Mouse (Mus musculus) liver, embryonic 16.5 days (tissue): ENCODE measurements around the gene Gm17018. TPM values are rescaled to one million over a fixed set of nuclear protein-coding genes. Genes with fewer than 3 reads are reported as not detected.

Experiments used
- ATAC-seq: fragments of 200-750 bp; cut with Nextera tagmentation; 2 replicates; pipeline ENCODE4 v1.8.0; 2017; ENCODE audit warnings: low read depth, mild to moderate bottlenecking, moderate number of reproducible peaks, moderate library complexity
- H3K27ac ChIP-seq: fragments of 300-500 bp; sonication (generic); 2 replicates; pipeline ENCODE4 v1.5.1; 2014; ENCODE audit warnings: mild to moderate bottlenecking, low read length
- H3K27me3 ChIP-seq: fragments of 300-500 bp; sonication (generic); 2 replicates; pipeline ENCODE4 v1.6.1; 2014; ENCODE audit warnings: low read depth, low read length, mixed read lengths; ENCODE audit not compliant: control insufficient read depth, insufficient read depth
- H3K36me3 ChIP-seq: fragments of 300-500 bp; sonication (generic); 2 replicates; pipeline ENCODE4 v1.6.1; 2014; ENCODE audit warnings: mild to moderate bottlenecking; ENCODE audit not compliant: control insufficient read depth, insufficient read depth
- H3K4me1 ChIP-seq: fragments of 300-500 bp; sonication (generic); 2 replicates; pipeline ENCODE4 v1.6.1; 2014; ENCODE audit warnings: low read depth, low read length, mixed read lengths; ENCODE audit not compliant: control insufficient read depth
- H3K4me2 ChIP-seq: fragments of 300-500 bp; sonication (generic); 2 replicates; pipeline ENCODE4 v1.6.1; 2014; ENCODE audit warnings: low read depth, low read length, mixed read lengths
- H3K4me3 ChIP-seq: fragments of 300-500 bp; sonication (generic); 2 replicates; pipeline ENCODE4 v1.5.1; 2014; ENCODE audit warnings: low read depth, mild to moderate bottlenecking, low read length
- H3K9ac ChIP-seq: fragments of 300-500 bp; sonication (generic); 2 replicates; pipeline ENCODE4 v1.6.1; 2014; ENCODE audit warnings: low read depth, low read length
- H3K9me3 ChIP-seq: fragments of 300-500 bp; sonication (generic); replicated peaks from 2 replicates; pipeline ENCODE4 v1.6.1; 2016; ENCODE audit warnings: low read length; ENCODE audit not compliant: control insufficient read depth
- WGBS: fragments of 180-500 bp; shearing (Covaris S2); extraction: QIAGEN DNeasy Blood & Tissue Kit; methylation state at CpG from one replicate; pipeline ENCODE4 v1.1.7; 2014; ENCODE audit not compliant: insufficient replicate concordance; 5-methylcytosine and 5-hydroxymethylcytosine counted together
- polyA plus RNA-seq: library from polyadenylated mRNA; unstranded; fragments of >200 nt; fragmentation: Nextera tagmentation; extraction: Ambion mirVana; gene quantifications from 2 replicates; pipeline ENCODE4 v1.2.1, GENCODE M21; 2015

Gene Gm17018
- polyA plus RNA-seq, 1 experiment from 2014 or later = 10.2 TPM

DNA sequence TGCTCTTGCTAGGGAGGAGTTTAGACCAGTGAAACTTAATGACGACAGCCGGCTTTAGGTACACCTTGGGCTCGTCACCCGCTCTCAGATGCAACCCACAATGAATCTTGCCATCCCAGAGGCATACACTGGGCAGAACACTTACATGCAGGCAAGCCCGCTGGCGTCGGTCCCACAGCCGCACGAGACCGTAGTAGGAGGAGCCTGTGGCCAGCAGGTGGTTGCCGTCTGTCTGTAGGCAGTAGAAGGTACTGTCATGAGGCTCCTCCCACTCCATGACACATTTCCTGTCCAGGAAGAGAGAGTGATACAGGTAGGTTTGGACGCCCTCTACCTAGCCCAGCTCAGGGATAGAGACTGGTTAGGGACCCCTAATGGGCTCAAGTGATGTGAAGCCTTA lies 18.6 kb downstream of the Gm17018 start:
- Histone ChIP-seq H3K27ac (no peak overlapping the region), H3K4me3 (no peak overlapping the region), H3K9me3 (no peaks in the 10 kb centered on the region), H3K4me2 (no peak overlapping the region), H3K9ac (no peak overlapping the region), H3K36me3 (no peaks in the 10 kb centered on the region), H3K4me1 (peaks cover 25% of the 10 kb centered on the region), H3K27me3 (no peaks in the 10 kb centered on the region)
- 78% methylated on average over 12 of the region's 12 CpGs for WGBS
- ATAC-seq = no peak

DNA sequence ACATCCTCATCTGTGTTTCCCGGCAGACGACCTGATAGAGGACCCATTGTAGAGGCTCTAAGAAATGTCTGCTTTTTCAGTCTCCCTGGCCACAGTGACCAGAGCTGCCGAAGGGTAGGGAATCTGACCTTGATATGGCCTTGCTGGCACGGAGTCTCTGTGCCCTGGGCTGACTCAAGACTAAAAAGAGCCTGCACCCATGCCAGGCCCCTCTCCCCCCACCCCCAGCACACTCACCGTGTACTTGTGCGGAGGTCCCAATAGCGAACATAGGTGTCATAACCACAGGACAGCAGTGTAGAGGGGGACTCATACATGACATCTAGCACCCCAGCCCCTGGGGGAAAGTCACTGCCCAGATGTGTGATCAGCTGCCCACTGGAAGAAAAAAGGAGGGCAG lies 19.0 kb downstream of the Gm17018 start:
- Histone ChIP-seq H3K4me1 (peaks cover 22% of the 10 kb centered on the region), H3K4me3 (no peak overlapping the region), H3K27me3 (no peaks in the 10 kb centered on the region), H3K36me3 (no peaks in the 10 kb centered on the region), H3K9me3 (no peaks in the 10 kb centered on the region), H3K27ac (no peak overlapping the region), H3K9ac (no peak overlapping the region), H3K4me2 (no peak overlapping the region)
- no peak for ATAC-seq
- 86% methylated on average over 7 of the region's 7 CpGs for WGBS

DNA sequence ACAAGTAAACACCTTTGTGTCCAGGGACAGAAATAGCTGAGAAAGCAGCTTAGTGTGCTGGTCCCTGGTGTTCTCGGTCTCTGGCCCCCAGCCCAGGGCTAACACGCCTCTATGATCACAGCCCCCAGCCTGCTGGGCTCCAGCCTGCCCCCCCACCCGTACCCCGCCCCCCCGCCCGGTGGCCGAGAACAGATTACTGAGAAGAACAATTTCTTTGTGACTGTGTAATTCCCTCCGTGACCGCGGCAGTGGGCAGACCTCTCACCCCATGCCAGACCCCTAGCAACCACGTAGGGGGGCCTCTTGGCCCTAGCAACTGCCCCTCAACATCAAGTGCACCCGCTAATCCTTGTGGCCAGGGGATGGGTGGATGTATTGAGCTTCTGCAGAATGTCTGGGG lies 19.8 kb downstream of the Gm17018 start:
- no peak overlapping the region for H3K9ac ChIP-seq
- H3K4me3 ChIP-seq = no peak overlapping the region
- H3K4me2 ChIP-seq = no peak overlapping the region
- H3K27me3 ChIP-seq = no peaks in the 10 kb centered on the region
- peaks cover 14% of the 10 kb centered on the region for H3K4me1 ChIP-seq
- ATAC-seq = no peak
- no peaks in the 10 kb centered on the region for H3K36me3 ChIP-seq
- WGBS = 83% methylated on average over 12 of the region's 12 CpGs
- H3K9me3 ChIP-seq = no peaks in the 10 kb centered on the region
- H3K27ac ChIP-seq = no peak overlapping the region

DNA sequence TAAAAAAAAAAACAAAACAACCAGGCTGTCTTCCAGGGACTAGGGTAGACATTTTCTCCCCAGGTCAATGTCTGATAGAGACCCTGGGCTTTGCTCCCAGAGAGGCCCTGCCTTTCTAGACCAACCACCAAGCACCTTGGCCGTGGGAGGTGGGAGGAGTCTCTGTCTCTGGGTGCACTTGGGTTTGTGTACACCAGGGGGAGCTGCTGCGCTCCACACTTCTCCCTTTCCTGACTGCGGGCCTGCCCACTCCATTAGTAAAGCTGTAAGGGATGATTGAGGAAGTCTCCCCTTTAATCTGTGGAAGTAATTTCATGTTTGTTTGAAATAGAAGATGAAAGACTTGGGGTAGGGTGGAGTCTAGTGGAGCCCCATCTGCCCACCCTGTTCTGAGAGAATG lies 20.8 kb downstream of the Gm17018 start:
- Histone ChIP-seq H3K36me3 (no peaks in the 10 kb centered on the region), H3K9me3 (no peaks in the 10 kb centered on the region), H3K27me3 (no peaks in the 10 kb centered on the region), H3K4me3 (no peak overlapping the region), H3K4me1 (peaks cover 5% of the 10 kb centered on the region), H3K4me2 (no peak overlapping the region), H3K27ac (no peak overlapping the region), H3K9ac (no peak overlapping the region)
- ATAC-seq = no peak
- WGBS = 33% methylated on average over 3 of the region's 3 CpGs

DNA sequence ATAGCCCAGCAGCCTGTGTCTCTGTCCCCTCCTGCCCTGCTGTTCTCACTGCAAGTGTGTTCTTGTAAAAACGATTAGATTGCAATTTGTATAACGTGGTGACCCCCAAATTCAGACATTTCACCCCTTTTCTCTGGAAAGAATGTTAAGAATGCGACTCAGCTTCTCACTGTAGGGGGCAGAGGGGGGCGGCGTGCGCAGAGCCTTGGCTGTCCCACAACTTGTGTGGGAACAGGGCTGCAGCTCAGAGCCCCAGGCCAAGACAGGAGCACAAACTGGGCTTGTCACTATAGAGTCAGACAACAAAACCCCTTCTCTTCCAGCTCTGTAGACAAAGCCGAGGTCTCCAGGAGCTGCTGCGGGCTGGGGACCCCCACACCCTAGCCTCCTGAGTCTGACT lies 21.7 kb downstream of the Gm17018 start:
- H3K27ac ChIP-seq = no peak overlapping the region
- no peak overlapping the region for H3K9ac ChIP-seq
- no peaks in the 10 kb centered on the region for H3K9me3 ChIP-seq
- peaks cover 3% of the 10 kb centered on the region for H3K4me1 ChIP-seq
- H3K4me2 ChIP-seq = no peak overlapping the region
- no peak for ATAC-seq
- no peaks in the 10 kb centered on the region for H3K36me3 ChIP-seq
- H3K4me3 ChIP-seq = no peak overlapping the region
- 72% methylated on average over 8 of the region's 8 CpGs for WGBS
- no peaks in the 10 kb centered on the region for H3K27me3 ChIP-seq

DNA sequence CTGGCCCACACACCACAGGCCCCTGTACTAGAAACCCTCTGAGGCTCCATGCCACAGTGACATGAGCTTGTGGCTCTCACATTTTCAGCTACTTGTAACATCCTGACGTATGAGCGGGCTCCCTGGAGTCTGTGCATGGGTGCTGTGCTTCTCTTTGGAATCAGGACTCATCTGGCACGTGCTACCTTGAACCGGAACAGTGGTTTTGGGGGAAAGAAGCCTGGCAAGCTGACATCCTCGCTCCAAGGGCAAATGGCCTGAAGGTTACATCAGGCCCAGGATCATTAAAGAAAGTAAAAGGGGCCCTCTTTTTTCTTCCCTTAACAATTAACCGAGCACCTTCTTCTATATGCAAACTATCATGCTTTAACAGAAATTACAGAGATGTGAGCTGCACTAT lies 22.7 kb downstream of the Gm17018 start:
- ATAC-seq = no peak
- H3K9me3 ChIP-seq = no peaks in the 10 kb centered on the region
- H3K9ac ChIP-seq = no peak overlapping the region
- H3K36me3 ChIP-seq = no peaks in the 10 kb centered on the region
- H3K4me2 ChIP-seq = no peak overlapping the region
- no peaks in the 10 kb centered on the region for H3K4me1 ChIP-seq
- no peaks in the 10 kb centered on the region for H3K27me3 ChIP-seq
- WGBS = 86% methylated on average over 6 of the region's 6 CpGs
- no peak overlapping the region for H3K4me3 ChIP-seq
- H3K27ac ChIP-seq = no peak overlapping the region

DNA sequence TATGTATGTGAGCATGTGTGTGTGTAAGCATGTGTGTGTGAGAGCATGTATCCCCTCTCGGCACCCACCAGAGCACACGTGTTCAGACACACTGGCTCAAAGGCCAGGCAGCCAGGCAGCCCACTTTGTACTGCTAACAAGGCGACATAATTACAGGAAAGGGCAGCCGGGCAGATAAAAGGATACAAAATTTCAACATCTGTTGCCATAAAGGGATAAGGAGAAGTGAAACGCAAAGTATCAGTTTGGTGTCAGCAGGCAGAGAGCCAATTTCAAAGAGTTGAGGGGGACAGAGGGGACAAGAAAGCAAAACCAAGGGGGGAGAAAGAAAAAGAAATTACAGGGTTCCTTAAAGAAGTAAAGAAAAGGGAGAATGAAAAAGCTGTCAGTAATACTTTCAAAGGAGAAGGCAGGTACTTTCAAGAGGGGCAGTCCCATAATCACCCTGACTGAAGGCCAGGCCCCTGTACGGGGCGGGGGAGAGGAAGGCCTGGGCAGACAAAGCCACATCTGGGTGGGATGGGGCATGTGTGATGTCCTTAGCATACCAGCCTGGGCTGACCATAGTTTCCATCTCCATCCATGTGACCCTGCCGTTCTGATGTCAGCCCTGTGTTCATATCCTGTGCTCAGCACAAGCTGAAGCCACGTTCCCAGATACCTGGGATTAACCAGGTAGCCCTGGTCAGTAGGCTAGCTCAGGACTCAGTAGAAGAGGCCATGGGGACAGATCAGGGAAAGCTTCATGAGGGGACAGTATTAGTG lies 24.6 kb downstream of the Gm17018 start:
- no peak overlapping the region for H3K27ac ChIP-seq
- no peak for ATAC-seq
- no peaks in the 10 kb centered on the region for H3K4me1 ChIP-seq
- H3K9me3 ChIP-seq = no peaks in the 10 kb centered on the region
- 62% methylated on average over 9 of the region's 9 CpGs for WGBS
- no peaks in the 10 kb centered on the region for H3K36me3 ChIP-seq
- H3K27me3 ChIP-seq = no peaks in the 10 kb centered on the region
- H3K9ac ChIP-seq = no peak overlapping the region
- H3K4me3 ChIP-seq = no peak overlapping the region
- no peak overlapping the region for H3K4me2 ChIP-seq

DNA sequence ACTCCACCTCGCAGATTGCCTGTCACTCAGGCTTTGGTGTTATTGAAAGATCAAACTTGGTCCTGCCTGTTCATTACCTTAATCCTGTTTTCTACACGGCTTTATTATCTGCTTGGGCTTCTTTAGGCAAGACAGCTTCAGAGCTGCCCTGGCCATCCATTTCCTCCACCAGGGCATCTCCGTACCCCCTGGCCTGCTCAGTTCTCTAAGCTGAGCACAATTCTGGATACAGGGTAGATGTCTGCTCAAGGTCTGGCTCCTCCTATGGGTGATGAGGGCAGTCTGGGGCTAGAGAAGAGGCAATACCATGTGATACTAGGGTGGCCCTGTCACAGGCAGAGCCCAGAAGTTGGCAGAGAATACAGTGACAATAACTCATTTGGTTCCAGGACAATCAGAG lies 26.4 kb downstream of the Gm17018 start:
- Histone ChIP-seq H3K4me3 (no peak overlapping the region), H3K27me3 (no peaks in the 10 kb centered on the region), H3K36me3 (no peaks in the 10 kb centered on the region), H3K27ac (no peak overlapping the region), H3K4me1 (no peaks in the 10 kb centered on the region), H3K9me3 (no peaks in the 10 kb centered on the region), H3K9ac (no peak overlapping the region), H3K4me2 (no peak overlapping the region)
- no peak for ATAC-seq
- WGBS = 75% methylated on average over 3 of the region's 3 CpGs

DNA sequence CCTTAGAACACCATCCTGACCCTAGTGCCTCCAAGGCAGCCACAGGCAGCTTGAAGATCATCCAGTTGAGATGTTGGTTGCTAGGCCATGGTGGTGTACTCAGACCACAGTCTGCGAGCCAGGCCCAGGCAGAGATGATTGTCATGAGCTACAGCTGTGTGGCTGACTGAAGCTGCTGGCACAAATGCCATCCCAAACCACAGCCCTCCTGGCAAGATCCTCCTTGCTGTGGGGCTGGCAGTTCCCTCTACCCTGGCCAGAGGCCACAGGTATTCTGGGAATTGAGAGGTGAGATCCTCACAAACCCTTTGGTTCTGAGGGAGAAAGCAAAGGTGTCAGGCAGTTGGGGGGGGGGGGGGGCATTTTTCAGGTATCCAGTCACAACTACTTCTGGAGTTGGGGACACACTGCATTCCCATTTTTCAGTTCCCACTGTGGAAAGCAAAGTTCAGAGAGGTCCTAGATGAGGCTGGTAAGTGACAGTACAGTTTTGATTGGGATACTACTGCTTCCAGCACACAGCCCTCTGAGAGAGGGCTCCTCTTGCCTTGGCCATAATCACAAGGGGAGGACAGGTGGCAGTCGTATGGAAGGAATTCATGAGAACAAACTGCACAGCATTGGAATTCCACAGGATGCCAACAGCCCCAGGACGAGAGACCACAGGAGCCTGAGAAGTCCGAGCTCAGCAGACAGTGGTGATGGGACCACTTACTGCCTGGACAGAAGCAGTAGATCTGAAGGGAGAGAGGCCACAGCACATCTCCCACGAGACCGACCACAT lies 27.3 kb downstream of the Gm17018 start:
- no peaks in the 10 kb centered on the region for H3K4me1 ChIP-seq
- H3K4me2 ChIP-seq = no peak overlapping the region
- ATAC-seq = no peak
- H3K36me3 ChIP-seq = no peaks in the 10 kb centered on the region
- no peaks in the 10 kb centered on the region for H3K9me3 ChIP-seq
- no peak overlapping the region for H3K9ac ChIP-seq
- 68% methylated on average over 6 of the region's 6 CpGs for WGBS
- H3K27ac ChIP-seq = no peak overlapping the region
- no peaks in the 10 kb centered on the region for H3K27me3 ChIP-seq
- no peak overlapping the region for H3K4me3 ChIP-seq
